Mouse (Mus musculus): ENCODE measurements around the gene Myg1. TPM values are rescaled to one million over a fixed set of nuclear protein-coding genes. Genes with fewer than 3 reads are reported as not detected.

Gene Myg1
- total and polyA plus RNA-seq, 3 experiments, result 105 to 132 (median 121) TPM

GRCm38 (mm10) chr15:102282463-102283292 lies 48.8 kb upstream of the Myg1 start:
- dilution Hi-C loops (cut with MboI; ENCODE audit: extremely low pct_ligation_motif_present, extremely low pct_unique_long_range_greater_than_20kb, low sequenced_read_pairs), result no loop called here
- H3K27ac ChIP-seq (ENCODE audit: insufficient read depth, low read depth), result no peak overlapping the region
- no peak overlapping the region for H3K4me2 ChIP-seq (ENCODE audit: insufficient read depth, low read depth, poor library complexity, severe bottlenecking)

GRCm38 (mm10) chr15:102283648-102284047 lies 47.9 kb upstream of the Myg1 start:
- Histone ChIP-seq H3K9ac (ENCODE audit: insufficient read depth, low read depth) (no peak overlapping the region), H3K4me2 (ENCODE audit: insufficient read depth, low read depth, poor library complexity, severe bottlenecking) (no peak overlapping the region), H3K4me3 (replicated peaks in 1 of 3; ENCODE audit: low read depth in 2 of 3, low read length in 2 of 3, poor library complexity in 1 of 3) (no peak overlapping the region), H3K27me3 (replicated peaks) (no peaks in the 10 kb centered on the region), H3K27ac (ENCODE audit: insufficient read depth, low read depth) (no peak overlapping the region), H3K79me2 (replicated peaks; ENCODE audit: control insufficient read depth, extremely low read depth, insufficient read depth, poor library complexity, severe bottlenecking) (peaks cover 13% of the 10 kb centered on the region; the same call in 1 of the 2 replicates), H3K9me3 (replicated peaks; ENCODE audit: low read length) (no peaks in the 10 kb centered on the region), H3K4me1 (ENCODE audit: control insufficient read depth in 1 of 2, insufficient read depth in 2 of 2) (peaks cover 12 to 19% of the 10 kb centered on the region in 2 experiments), H3K36me3 (replicated peaks in 1 of 2; ENCODE audit: control insufficient read depth in 1 of 2, insufficient read depth in 1 of 2, low read length in 1 of 2) (peaks cover 21 to 32% of the 10 kb centered on the region in 2 experiments)
- dilution Hi-C loops (cut with MboI; ENCODE audit: extremely low pct_ligation_motif_present, extremely low pct_unique_long_range_greater_than_20kb, low sequenced_read_pairs) (no loop called here), in situ Hi-C loops (cut with MboI; ENCODE audit: low pct_ligation_motif_present, low pct_unique_long_range_greater_than_20kb, low sequenced_read_pairs) (loop anchor here (5.0 kb wide), 1 partner anchor 34 kb away; no protein-coding TSS in a partner anchor)
- TF ChIP-seq POLR2A (IDR thresholded peaks at IDR 0.05; ENCODE audit: low read depth, low read length) (no peak), EP300 (IDR thresholded peaks at IDR 0.05; ENCODE audit: low read length) (no peak), ETS1 (conservative IDR thresholded peaks at IDR 0.05; ENCODE audit: low read depth, low read length) (no peak), RAD21 (IDR thresholded peaks at IDR 0.05; ENCODE audit: low read depth, low read length) (no peak), USF2 (conservative IDR thresholded peaks at IDR 0.05; ENCODE audit: low read depth, low read length) (no peak), ZKSCAN1 (IDR thresholded peaks at IDR 0.05; ENCODE audit: borderline replicate concordance, low read depth, low read length) (no peak), NELFE (IDR thresholded peaks at IDR 0.05; ENCODE audit: low read depth, low read length) (no peak), UBTF (IDR thresholded peaks at IDR 0.05; ENCODE audit: low read depth, low read length) (no peak), CHD1 (IDR thresholded peaks at IDR 0.05; ENCODE audit: low read depth, low read length) (no peak), TBP (conservative IDR thresholded peaks at IDR 0.05; ENCODE audit: low read depth, low read length) (no peak), NRF1 (IDR thresholded peaks at IDR 0.05; ENCODE audit: low read depth, low read length) (no peak), MAX (IDR thresholded peaks at IDR 0.05; ENCODE audit: low read length) (no peak), POLR2AphosphoS2 (IDR thresholded peaks at IDR 0.05; ENCODE audit: low read depth, low read length) (no peak), JUN (IDR thresholded peaks at IDR 0.05; ENCODE audit: insufficient read depth, low read depth, low read length) (no peak), ZNF384 (IDR thresholded peaks at IDR 0.05; ENCODE audit: low read depth, low read length) (no peak), E2F4 (IDR thresholded peaks at IDR 0.05; ENCODE audit: insufficient replicate concordance, low read depth, low read length) (no peak), KAT2A (IDR thresholded peaks at IDR 0.05; ENCODE audit: insufficient replicate concordance, low read length) (no peak), SIN3A (IDR thresholded peaks at IDR 0.05; ENCODE audit: low read length) (no peak)
- DNase-seq (ENCODE audit: extremely low read depth), result no peak

More at GRCm38 (mm10) chr15:102282463-102283292, 48.8 kb upstream of the Myg1 start:
- Histone ChIP-seq H3K9ac (ENCODE audit: insufficient read depth, low read depth) (no peak overlapping the region), H3K4me1 (ENCODE audit: control insufficient read depth in 1 of 2, insufficient read depth in 2 of 2) (peaks cover 12 to 19% of the 10 kb centered on the region in 2 experiments), H3K9me3 (replicated peaks; ENCODE audit: low read length) (no peaks in the 10 kb centered on the region), H3K79me2 (replicated peaks; ENCODE audit: control insufficient read depth, extremely low read depth, insufficient read depth, poor library complexity, severe bottlenecking) (peaks cover 13% of the 10 kb centered on the region; the same call in 1 of the 2 replicates), H3K36me3 (replicated peaks in 1 of 2; ENCODE audit: control insufficient read depth in 1 of 2, insufficient read depth in 1 of 2, low read length in 1 of 2) (peaks cover 21 to 32% of the 10 kb centered on the region in 2 experiments), H3K27me3 (replicated peaks) (no peaks in the 10 kb centered on the region), H3K4me3 (replicated peaks in 1 of 3; ENCODE audit: low read depth in 2 of 3, low read length in 2 of 3, poor library complexity in 1 of 3) (no peak overlapping the region)
- no peak for DNase-seq (ENCODE audit: extremely low read depth)
- TF ChIP-seq CTCF (conservative IDR thresholded peaks at IDR 0.05 in 1 of 2, IDR thresholded peaks at IDR 0.05 in 1 of 2; ENCODE audit: low read depth in 2 of 2, low read length in 2 of 2), result no peak
- TF ChIP-seq RAD21 (IDR thresholded peaks at IDR 0.05; ENCODE audit: low read depth, low read length), result no peak
- TF ChIP-seq JUN (IDR thresholded peaks at IDR 0.05; ENCODE audit: insufficient read depth, low read depth, low read length), result no peak
- TF ChIP-seq EP300 (IDR thresholded peaks at IDR 0.05; ENCODE audit: low read length), result no peak
- no peak for TF ChIP-seq NRF1 (IDR thresholded peaks at IDR 0.05; ENCODE audit: low read depth, low read length)
- no peak for TF ChIP-seq MEF2A (IDR thresholded peaks at IDR 0.05; ENCODE audit: borderline replicate concordance, low read depth, low read length)
- no peak for TF ChIP-seq UBTF (IDR thresholded peaks at IDR 0.05; ENCODE audit: low read depth, low read length)
- no peak for TF ChIP-seq POLR2A (IDR thresholded peaks at IDR 0.05; ENCODE audit: low read depth, low read length)
- no peak for TF ChIP-seq ZKSCAN1 (IDR thresholded peaks at IDR 0.05; ENCODE audit: borderline replicate concordance, low read depth, low read length)
- in situ Hi-C loops (cut with MboI; ENCODE audit: low pct_ligation_motif_present, low pct_unique_long_range_greater_than_20kb, low sequenced_read_pairs), result loop anchor here (5.0 kb wide), 1 partner anchor 35 kb away; no protein-coding TSS in a partner anchor
